Mouse (Mus musculus) cerebellum, postnatal 10 days (tissue): ENCODE data around the gene Zdhhc14.

Source experiments
- DNase-seq, 2 experiments: peaks; one replicate each; pipeline ENCODE4 v3.0.0; 2021; ENCODE audit warnings: mixed read lengths in 2 of 2

The Zdhhc14 gene

DNA sequence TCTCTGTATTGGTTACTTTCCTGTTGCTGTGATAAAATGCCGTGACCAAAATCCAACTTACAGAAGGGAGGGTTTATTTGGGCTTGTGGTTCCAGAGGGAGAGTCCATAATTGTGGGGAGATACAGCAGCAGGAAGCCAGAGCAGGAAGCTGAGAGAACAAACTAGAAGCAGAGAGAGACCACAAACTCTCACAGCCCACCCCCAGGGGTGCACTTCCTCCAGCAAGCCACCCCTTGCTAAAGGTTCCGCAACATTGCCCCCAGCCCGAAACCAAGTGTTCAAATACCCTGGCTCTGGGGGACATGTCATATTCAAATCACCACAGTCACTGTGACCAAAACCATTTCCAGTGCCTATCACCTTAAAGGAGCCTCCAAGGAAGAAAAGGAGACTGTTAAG is 254.0 kb downstream of the Zdhhc14 start:
- DNase-seq: no peak

DNA sequence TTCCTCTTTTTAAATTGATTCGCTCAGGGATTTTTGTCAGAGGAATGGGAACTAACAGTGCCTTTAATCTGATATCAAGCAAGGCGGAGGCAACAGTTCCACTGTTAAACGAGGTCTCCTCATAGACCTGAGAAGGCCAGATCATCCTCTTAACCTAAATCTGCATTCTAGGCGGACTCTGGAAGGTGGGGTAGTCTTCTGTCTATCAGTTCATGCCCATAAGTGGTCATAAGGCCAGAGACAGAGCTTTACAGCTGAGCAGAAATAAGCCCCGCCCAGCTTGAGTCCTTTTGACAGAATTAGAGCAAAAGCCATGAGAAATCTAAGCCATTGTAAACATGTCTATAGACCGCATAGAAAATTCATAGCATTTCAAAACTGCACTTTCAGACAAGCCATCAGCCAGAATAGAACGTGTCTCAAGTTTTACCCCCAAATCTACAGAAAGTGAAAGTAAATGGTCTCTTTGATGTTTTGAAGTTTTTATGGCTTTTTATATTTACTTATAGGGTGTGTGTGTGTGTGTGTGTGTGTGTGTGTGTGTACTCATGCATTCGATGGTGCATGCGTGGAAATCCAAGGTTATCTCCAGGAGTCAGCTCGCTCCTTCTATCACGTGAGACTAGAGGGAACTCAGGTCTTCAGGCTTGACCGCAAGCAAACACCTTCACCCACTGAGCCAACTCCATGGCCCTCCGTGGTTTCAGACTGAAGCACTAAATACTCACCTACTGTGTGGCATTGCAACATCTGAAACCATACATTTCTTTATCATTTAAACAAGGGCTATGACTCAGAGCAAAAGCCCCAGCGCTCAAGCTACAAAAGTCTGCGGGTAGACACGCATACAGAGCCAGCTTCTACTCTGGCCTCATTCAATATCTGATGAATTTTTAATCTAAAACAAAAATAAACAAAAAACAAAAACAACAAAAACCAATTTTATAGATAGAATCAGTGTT is 255.5 kb downstream of the Zdhhc14 start:
- DNase-seq: no peak

GRCm38 (mm10) chr17:5748501-5748894 is 256.1 kb downstream of the Zdhhc14 start:
- DNase-seq: peak; percentile 66 to 81

GRCm38 (mm10) chr17:5750278-5750677 is 257.9 kb downstream of the Zdhhc14 start:
- DNase-seq: no peak

- DNase-seq: peak; percentile 93
These were observed 258.7 kb downstream of the Zdhhc14 start for GRCm38 (mm10) chr17:5751066-5751465.

DNA sequence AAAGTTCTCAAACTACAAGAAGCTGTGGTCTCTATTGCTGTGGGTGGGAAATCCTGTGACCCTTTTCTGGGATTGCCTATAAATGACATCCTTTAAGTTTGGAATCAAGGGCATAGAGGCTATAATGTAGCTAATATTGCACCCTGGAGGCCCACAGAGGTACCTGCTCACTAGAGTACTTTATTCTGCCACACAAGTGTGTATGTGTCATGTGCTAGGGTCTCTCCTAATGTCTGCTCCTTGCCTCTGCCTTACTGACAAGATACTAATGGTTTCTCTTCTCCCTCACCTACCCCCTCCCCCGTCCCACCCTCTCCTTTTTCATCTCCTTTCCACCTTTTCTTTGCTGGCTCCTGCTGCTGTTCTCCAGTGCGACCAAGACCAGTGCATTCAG is 260.0 kb downstream of the Zdhhc14 start:
- no peak for DNase-seq

- peak; percentile 91 to 96 for DNase-seq
These were observed 260.6 kb downstream of the Zdhhc14 start for GRCm38 (mm10) chr17:5752716-5753585.

GRCm38 (mm10) chr17:5755489-5755888 is 263.1 kb downstream of the Zdhhc14 start:
- no peak for DNase-seq

- DNase-seq: no peak
These were observed 263.7 kb downstream of the Zdhhc14 start for GRCm38 (mm10) chr17:5756065-5756464.

- DNase-seq: no peak
These were observed 264.5 kb downstream of the Zdhhc14 start for GRCm38 (mm10) chr17:5756855-5757254.

- DNase-seq: no peak
These were observed 271.4 kb downstream of the Zdhhc14 start for GRCm38 (mm10) chr17:5763768-5764167.

- DNase-seq: no peak
These were observed 271.9 kb downstream of the Zdhhc14 start for GRCm38 (mm10) chr17:5764270-5764669.

GRCm38 (mm10) chr17:5765746-5766145 is 273.4 kb downstream of the Zdhhc14 start:
- DNase-seq: no peak

- DNase-seq: no peak
These were observed 275.9 kb downstream of the Zdhhc14 start for GRCm38 (mm10) chr17:5768164-5768705.

GRCm38 (mm10) chr17:5768810-5769520 is 276.6 kb downstream of the Zdhhc14 start:
- DNase-seq: no peak

DNA sequence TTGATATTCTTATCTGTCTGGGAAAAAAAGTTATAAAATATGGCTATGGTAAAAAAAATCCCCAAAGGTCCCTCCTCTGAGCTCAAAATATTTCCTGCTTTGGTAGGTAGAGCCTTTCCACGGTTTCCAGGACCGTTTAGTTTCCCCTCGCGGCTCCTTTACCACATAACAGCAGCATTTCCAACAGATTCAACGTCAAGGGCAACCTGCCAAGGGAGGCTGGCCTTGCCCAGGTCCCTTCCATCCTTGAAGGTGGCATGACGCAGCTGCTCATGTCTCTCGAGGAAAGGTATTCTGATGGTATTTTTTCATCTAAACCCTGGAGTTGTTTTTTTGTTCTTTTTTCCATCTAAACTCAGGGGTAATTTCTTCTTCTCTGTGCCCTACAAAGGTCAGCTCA is 277.4 kb downstream of the Zdhhc14 start:
- DNase-seq: peak; percentile 74 to 78

GRCm38 (mm10) chr17:5770265-5771249 is 278.2 kb downstream of the Zdhhc14 start:
- DNase-seq: peak; percentile 40 to 44

DNA sequence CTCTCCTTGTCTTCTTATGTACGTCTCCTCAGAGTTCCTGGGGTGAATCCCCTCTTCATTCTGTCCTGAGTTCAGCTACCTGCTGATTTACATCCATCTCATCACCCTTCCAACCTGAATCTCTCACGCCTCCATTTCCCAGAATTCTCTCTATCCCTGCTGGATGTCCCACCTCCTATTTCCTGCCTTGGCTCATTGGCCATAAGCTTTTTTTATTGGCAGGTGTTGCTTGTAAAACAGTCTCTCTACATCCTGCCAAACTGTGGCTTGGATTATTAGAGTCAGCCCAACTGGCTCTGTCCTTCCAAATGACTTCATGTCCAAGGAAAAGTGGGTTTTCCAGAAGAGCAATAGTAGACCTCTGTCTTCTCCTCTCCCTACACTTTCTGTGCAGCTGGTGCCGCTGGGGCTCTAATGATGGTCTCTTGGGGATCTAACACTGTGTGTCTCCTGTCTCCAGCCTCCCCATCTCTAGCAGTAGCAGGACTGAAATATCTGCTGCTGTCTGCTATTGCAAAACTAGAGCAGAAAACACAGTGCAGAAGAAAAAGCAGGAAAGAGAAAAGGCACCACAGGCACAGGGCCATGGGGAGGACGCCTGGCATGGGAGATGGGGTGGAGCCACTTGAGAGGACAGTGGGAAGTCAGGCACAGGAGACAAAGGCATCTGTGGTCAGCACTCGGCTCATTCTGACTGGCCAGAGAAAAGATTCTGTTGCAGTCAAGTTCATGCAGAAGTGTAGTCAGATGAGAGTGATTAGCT is 288.0 kb downstream of the Zdhhc14 start:
- peak in 1 of 2 experiments; percentile 35 for DNase-seq

DNA sequence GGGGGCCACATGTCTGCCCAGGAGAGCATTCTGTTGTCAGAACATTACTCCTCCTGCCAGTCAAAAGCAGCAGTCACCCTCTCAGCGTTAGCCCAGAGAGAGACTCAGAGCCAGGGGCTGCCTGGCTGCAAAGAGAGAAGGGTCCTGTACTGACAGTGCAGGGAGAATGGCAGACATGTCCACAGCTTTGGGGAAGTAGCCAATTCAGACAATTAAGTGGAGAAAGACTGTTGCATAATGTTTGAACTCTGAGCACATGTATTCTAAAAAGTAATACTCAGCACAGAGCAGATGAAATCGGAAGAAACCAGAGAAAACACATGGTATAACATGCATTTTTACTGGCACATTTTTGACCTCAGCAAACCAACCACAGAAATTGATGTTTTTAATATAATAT is 292.9 kb downstream of the Zdhhc14 start:
- no peak for DNase-seq

- DNase-seq: no peak
These were observed 299.9 kb downstream of the Zdhhc14 start for GRCm38 (mm10) chr17:5792164-5792791.
